Mouse (Mus musculus) intestine, postnatal 0 days (tissue): ENCODE results near the gene Tmcc1. TPM values are rescaled to one million over a fixed set of nuclear protein-coding genes. Genes with fewer than 3 reads are reported as not detected.

Experiments used
- ATAC-seq: fragments of 200-750 bp; cut with Nextera tagmentation; 2 replicates; pipeline ENCODE4 v1.8.0; 2017; ENCODE audit warnings: mild to moderate bottlenecking, moderate TSS enrichment, moderate library complexity
- H3K27ac ChIP-seq: fragments of 300-500 bp; sonication (generic); 2 replicates; pipeline ENCODE4 v1.5.1; 2014; ENCODE audit warnings: mild to moderate bottlenecking, low read depth, low read length, moderate library complexity
- H3K27me3 ChIP-seq: fragments of 300-500 bp; sonication (generic); replicated peaks from 2 replicates; pipeline ENCODE4 v1.6.1; 2014; ENCODE audit warnings: low read length, mixed read lengths; ENCODE audit not compliant: control insufficient read depth, insufficient read depth
- H3K36me3 ChIP-seq: fragments of 300-500 bp; sonication (generic); 2 replicates; pipeline ENCODE4 v1.6.1; 2014; ENCODE audit warnings: mild to moderate bottlenecking, moderate library complexity; ENCODE audit not compliant: control insufficient read depth, insufficient read depth
- H3K4me1 ChIP-seq: fragments of 300-500 bp; sonication (generic); replicated peaks from 2 replicates; pipeline ENCODE4 v1.6.1; 2014; ENCODE audit warnings: antibody characterized with exemption, low read length, mixed read lengths; ENCODE audit not compliant: control insufficient read depth, insufficient read depth
- H3K4me2 ChIP-seq: fragments of 300-500 bp; sonication (generic); replicated peaks from 2 replicates; pipeline ENCODE4 v1.6.1; 2014; ENCODE audit warnings: low read depth, mild to moderate bottlenecking, moderate library complexity
- H3K4me3 ChIP-seq: fragments of 300-500 bp; sonication (generic); 2 replicates; pipeline ENCODE4 v1.5.1; 2014; ENCODE audit warnings: low read depth, low read length
- H3K9ac ChIP-seq: fragments of 300-500 bp; sonication (generic); 2 replicates; pipeline ENCODE4 v1.6.1; 2014; ENCODE audit warnings: mild to moderate bottlenecking, low read depth, low read length
- H3K9me3 ChIP-seq: fragments of 300-500 bp; sonication (generic); 2 replicates; pipeline ENCODE4 v1.6.1; 2016; ENCODE audit warnings: mixed run types; ENCODE audit not compliant: control insufficient read depth
- CTCF ChIP-seq: sonication (generic); IDR thresholded peaks from 2 replicates; pipeline ENCODE4 v1.5.1; 2016; ENCODE audit warnings: low read depth, mild to moderate bottlenecking, control low read depth, antibody characterized with exemption, moderate library complexity
- WGBS: fragments of 180-500 bp; shearing (Covaris S2); extraction: QIAGEN DNeasy Blood & Tissue Kit; methylation state at CpG from one replicate; pipeline ENCODE4 v1.1.7; 2014; 5-methylcytosine and 5-hydroxymethylcytosine counted together
- polyA plus RNA-seq: library from polyadenylated mRNA; unstranded; fragments of >200 nt; fragmentation: Nextera tagmentation; extraction: Ambion mirVana; gene quantifications from 2 replicates; pipeline ENCODE4 v1.2.1, GENCODE M21; 2015

Tmcc1 gene
- polyA plus RNA-seq, 1 experiment from 2014 or later = 8.0 TPM

DNA sequence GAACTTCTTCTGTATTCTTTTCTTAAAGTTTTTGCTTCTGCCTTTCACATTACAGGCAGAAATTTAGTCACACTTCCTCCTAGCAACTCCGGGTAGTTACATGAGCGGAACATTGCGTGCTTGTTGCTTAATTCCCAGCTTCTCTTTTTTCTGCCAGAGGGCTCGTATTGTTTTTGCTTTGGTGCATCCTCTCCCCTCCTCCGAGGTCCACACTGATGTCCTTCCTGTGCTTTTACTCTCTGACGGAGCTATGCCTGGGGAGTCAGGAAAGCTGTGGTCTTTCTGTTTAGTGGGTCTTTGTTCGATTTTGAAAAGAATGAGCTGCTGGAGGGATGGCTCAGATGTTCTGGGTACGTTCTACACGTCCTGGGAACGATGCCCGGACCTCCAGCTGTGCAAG, 34.5 kb upstream of the Tmcc1 start:
- no peaks in the 10 kb centered on the region for H3K9me3 ChIP-seq
- H3K36me3 ChIP-seq = peaks cover 74% of the 10 kb centered on the region
- no peak overlapping the region for H3K27ac ChIP-seq
- no peak overlapping the region for H3K4me2 ChIP-seq
- H3K27me3 ChIP-seq = no peaks in the 10 kb centered on the region
- no peak for TF ChIP-seq CTCF
- 83% methylated on average over 11 of the region's 11 CpGs for WGBS
- H3K9ac ChIP-seq = no peak overlapping the region
- H3K4me3 ChIP-seq = no peak overlapping the region
- H3K4me1 ChIP-seq = no peaks in the 10 kb centered on the region
- no peak for ATAC-seq

DNA sequence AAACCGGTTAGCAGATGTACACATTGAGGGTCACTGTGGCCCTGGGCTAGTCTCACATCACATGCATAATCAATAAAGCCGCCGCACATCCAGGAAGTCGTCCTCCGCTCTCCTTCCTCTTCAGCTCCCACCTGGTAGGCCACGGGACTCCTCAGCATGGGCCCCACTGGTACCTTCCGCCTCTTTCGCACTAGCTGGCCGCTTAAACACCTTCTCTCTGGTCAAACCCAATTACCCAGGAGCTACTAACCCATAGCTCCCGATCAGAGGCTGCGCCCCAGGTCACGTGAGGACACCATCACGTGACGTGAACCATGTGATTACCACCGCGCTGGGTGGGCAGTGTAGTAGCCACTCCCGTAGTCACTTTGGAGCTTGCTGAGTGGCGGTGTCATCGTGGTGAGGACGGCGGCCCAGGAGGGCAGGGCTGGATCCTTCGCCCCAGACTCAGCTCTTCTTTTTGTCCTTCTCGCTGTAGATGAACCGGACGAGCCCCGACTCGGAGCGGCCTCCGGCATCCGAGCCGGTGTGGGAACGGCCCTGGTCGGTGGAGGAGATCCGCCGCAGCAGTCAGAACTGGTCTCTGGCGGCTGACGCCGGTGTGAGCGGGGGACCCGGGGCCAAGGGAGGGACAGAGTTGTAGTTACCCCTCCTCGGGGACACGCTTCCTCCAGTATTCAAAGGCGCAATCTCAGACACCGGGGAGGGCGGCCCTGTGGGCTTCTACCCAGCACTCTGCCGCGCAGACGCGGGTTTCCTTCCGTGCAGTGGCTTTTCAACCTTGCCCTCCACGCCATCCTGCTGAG, 14.6 kb upstream of the Tmcc1 start, which contains the start of gene Washc2:
Gene Washc2, plus strand, starts transcription at position 310 of the 806 bp plus-strand sequence.
- peak within 1 kb of the TSS; percentile 86 for H3K9ac ChIP-seq
- ATAC-seq = peak; percentile 98
- no peak for TF ChIP-seq CTCF
- peaks cover 19% of the 10 kb centered on the region for H3K36me3 ChIP-seq
- H3K27me3 ChIP-seq = no peaks in the 10 kb centered on the region
- peak within 1 kb of the TSS; percentile 86 for H3K4me2 ChIP-seq
- peak within 1 kb of the TSS; percentile 90 for H3K27ac ChIP-seq
- no peaks in the 10 kb centered on the region for H3K9me3 ChIP-seq
- under 1% methylated on average over 51 of the region's 51 CpGs for WGBS
- H3K4me3 ChIP-seq = peak within 1 kb of the TSS; percentile 82
- H3K4me1 ChIP-seq = peaks cover 2% of the 10 kb centered on the region; the same call in 1 of the 2 replicates

DNA sequence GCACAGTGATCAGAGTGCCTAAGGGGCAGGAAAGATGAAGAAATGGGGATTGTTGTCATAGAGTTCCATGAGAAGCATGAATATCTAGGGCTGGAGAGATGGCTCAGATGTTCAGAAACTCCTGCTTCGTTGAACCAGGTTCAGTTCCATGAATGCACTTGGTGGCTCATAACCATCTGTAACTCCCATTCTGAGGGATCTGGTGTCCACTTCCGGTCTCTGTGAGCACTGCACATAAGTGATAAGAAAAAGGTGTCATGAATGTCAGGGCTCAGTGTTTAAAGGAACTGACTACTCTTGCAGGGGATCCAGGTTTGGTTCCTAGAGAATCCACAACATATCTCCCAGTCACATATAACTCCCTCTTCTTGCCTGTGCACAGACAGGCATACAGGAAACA, 6.4 kb upstream of the Tmcc1 start:
- WGBS = 58% methylated on average over 2 of the region's 2 CpGs
- H3K9me3 ChIP-seq = no peaks in the 10 kb centered on the region
- no peak for TF ChIP-seq CTCF
- H3K4me3 ChIP-seq = no peak overlapping the region
- H3K27me3 ChIP-seq = no peaks in the 10 kb centered on the region
- no peaks in the 10 kb centered on the region for H3K36me3 ChIP-seq
- ATAC-seq = no peak
- no peaks in the 10 kb centered on the region for H3K4me1 ChIP-seq
- H3K4me2 ChIP-seq = no peak overlapping the region
- no peak overlapping the region for H3K9ac ChIP-seq
- H3K27ac ChIP-seq = no peak overlapping the region

DNA sequence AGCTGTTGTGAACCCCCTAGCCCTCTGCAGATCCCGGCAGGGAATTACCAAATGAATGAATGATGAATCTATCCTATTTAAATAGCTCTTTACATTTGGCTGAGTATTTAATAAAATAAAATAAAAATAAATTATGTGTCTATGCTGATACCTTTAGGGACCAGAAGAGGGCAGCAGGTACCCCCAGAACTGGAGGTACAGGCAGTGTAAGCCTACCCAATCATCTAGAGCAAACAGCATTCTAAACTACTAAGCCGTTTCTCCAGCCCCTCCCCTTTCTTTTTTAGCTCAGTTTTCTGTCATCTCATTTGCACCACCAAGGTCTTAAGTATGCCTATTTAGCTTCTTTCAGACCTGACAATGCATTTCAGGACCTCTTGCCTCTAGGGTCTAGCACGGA, 4.9 kb upstream of the Tmcc1 start:
- no peaks in the 10 kb centered on the region for H3K27me3 ChIP-seq
- no peaks in the 10 kb centered on the region for H3K36me3 ChIP-seq
- peak; percentile 73 for TF ChIP-seq CTCF
- no peaks in the 10 kb centered on the region for H3K9me3 ChIP-seq
- 30% methylated on average over 3 of the region's 3 CpGs for WGBS
- no peak overlapping the region for H3K9ac ChIP-seq
- H3K4me1 ChIP-seq = no peaks in the 10 kb centered on the region
- no peak overlapping the region for H3K27ac ChIP-seq
- no peak overlapping the region for H3K4me3 ChIP-seq
- H3K4me2 ChIP-seq = no peak overlapping the region
- ATAC-seq = no peak

DNA sequence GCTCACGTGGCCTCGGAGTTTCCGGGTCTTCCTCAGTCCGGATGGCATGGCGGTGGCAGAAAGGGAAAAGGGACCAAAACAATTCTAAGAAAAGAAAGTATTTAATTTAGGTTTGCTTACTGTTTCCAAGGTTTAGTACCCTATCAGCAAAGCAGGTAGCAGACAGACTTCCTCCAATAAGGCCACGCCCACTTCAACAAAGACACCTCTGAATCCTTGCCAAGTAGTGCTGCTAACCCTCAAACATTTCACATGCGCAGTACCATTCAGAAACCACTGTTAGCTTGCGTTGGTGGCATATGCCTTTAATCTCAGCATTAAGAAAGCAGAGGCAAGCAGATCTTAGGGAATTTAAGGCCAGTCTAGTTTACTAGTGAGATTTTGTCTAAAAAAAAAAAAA, 2.5 kb upstream of the Tmcc1 start:
- ATAC-seq = no peak
- Histone ChIP-seq H3K4me2 (no peak overlapping the region), H3K4me3 (no peak overlapping the region), H3K36me3 (no peaks in the 10 kb centered on the region), H3K27ac (no peak overlapping the region), H3K9ac (no peak overlapping the region), H3K9me3 (no peaks in the 10 kb centered on the region), H3K27me3 (no peaks in the 10 kb centered on the region), H3K4me1 (peaks cover 2% of the 10 kb centered on the region; the same call in 1 of the 2 replicates)
- TF ChIP-seq CTCF = no peak
- 72% methylated on average over 8 of the region's 8 CpGs for WGBS

DNA sequence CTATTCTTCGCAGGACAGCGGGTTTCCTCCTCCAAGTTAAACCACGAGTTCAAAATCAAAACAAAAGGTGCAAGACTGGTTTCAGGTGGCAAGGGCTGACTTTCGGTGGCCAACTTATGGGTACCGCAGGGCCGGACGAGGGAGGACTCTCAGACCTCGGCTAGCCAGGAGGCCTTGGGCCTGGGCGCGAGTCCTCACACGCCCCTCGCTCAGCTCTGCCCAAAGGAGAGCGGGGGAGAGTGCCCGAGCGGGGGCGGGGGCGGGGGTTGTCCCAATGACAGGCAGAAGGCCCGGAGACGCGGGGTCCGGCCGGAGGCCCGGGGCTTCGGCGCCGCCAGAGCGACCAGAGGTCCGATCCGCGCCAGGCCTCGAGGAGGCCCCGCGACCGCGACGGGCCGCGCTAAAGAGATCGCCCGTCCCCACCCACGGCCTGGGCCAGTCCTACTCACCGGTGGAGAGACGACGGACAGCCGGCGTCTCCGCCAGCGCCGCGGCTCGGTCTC, 426 bp downstream of the Tmcc1 start:
- Histone ChIP-seq H3K27me3 (no peaks in the 10 kb centered on the region), H3K27ac (peak overlapping the region; percentile 83), H3K4me1 (peaks cover 2% of the 10 kb centered on the region; the same call in 1 of the 2 replicates), H3K36me3 (no peaks in the 10 kb centered on the region), H3K4me2 (peak overlapping the region; percentile 91), H3K9me3 (no peaks in the 10 kb centered on the region), H3K4me3 (peak overlapping the region; percentile 89), H3K9ac (peak overlapping the region; percentile 92)
- WGBS = 0% methylated on average over 19 of the region's 51 CpGs
- no peak for TF ChIP-seq CTCF
- ATAC-seq = peak; percentile 76
